Mouse (Mus musculus): ENCODE results near the gene Tmem132d. TPM values are rescaled to one million over a fixed set of nuclear protein-coding genes. Genes with fewer than 3 reads are reported as not detected.

Gene Tmem132d
- polyA plus RNA-seq (2014; fragmentation: Nextera tagmentation; extraction: Ambion mirVana), result 0.66 and 0.90 TPM in 2 replicates

DNA sequence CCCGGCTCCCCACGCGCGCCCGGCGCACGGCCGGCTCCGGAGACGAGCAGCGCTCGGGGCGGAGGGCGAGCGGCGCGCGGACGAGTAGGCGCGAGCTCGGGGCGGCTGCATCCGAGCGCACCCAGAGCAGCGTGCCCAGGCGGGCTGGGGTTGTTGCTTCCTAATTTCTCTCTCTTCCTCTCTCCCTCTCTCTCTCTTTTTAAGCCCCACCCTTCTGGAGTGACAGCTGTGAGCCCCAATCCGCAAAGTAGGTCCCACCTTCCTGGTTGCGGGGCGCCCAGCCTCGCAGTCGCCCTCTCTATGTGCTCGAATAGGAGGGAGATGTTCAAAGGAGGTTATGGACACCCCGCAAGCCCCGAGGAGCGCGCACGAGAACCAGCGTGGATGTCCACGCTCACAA, at the start of gene Tmem132d:
Gene Tmem132d (minus strand): TSS at position 162 of the 400 bp plus-strand sequence.
- Histone ChIP-seq H3K36me3 (ENCODE audit: control insufficient read depth, insufficient read depth, low read length) (no peaks in the 10 kb centered on the region), H3K9me3 (ENCODE audit: control insufficient read depth, low read length) (no peaks in the 10 kb centered on the region), H3K9ac (ENCODE audit: low read depth, low read length) (peak within 1 kb of the TSS; percentile 52), H3K4me1 (ENCODE audit: control insufficient read depth, insufficient read depth, low read length) (no peaks in the 10 kb centered on the region), H3K4me3 (ENCODE audit: low read depth, low read length) (peak within 1 kb of the TSS; percentile 49), H3K4me2 (ENCODE audit: low read depth, low read length) (peak within 1 kb of the TSS; percentile 85), H3K27me3 (replicated peaks; ENCODE audit: control insufficient read depth, insufficient read depth, low read length) (peaks cover 66% of the 10 kb centered on the region), H3K27ac (replicated peaks; ENCODE audit: low read depth, low read length) (no peak within 1 kb of the TSS)
- DNase-seq (ENCODE audit: low spot score) (peak; percentile 47), ATAC-seq (ENCODE audit: low read depth) (0 out of 2 replicates have a peak, but pooled peaks have one; percentile 60)
- 0% methylated on average over 16 of the region's 40 CpGs for WGBS

DNA sequence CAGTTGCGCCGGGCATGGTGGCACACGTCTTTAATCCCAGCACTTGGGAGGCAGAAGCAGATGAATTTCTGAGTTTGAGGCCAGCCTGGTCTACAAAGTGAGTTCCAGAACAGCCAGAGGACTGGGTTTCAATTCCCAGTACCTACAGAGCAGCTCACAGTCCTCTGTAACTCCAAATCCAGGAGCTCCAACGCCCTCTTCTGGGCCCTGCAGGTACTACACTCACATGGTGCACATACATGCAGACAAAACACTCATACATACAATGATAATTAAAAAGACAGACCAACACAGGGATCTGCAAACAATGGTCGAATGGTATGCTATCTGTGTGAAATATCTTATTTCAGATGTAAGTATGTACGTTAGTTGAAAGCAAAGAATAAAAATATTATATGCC, 47.9 kb upstream of the Tmem132d start:
- peaks cover 14% of the 10 kb centered on the region for H3K27me3 ChIP-seq (replicated peaks; ENCODE audit: control insufficient read depth, insufficient read depth, low read length)
- WGBS, result 76% methylated on average over 6 of the region's 6 CpGs
- ATAC-seq (ENCODE audit: low read depth), result no peak
- no peaks in the 10 kb centered on the region for H3K36me3 ChIP-seq (ENCODE audit: control insufficient read depth, insufficient read depth, low read length)
- no peak for DNase-seq (ENCODE audit: low spot score)
- H3K27ac ChIP-seq (replicated peaks; ENCODE audit: low read depth, low read length), result no peak overlapping the region
- H3K4me2 ChIP-seq (ENCODE audit: low read depth, low read length), result no peak overlapping the region
- H3K9me3 ChIP-seq (ENCODE audit: control insufficient read depth, low read length), result 0 out of 2 replicates have a peak, but pooled peaks cover 7% of the 10 kb centered on the region
- H3K9ac ChIP-seq (ENCODE audit: low read depth, low read length), result no peak overlapping the region
- peaks cover 4% of the 10 kb centered on the region; the same call in 1 of the 2 replicates for H3K4me1 ChIP-seq (ENCODE audit: control insufficient read depth, insufficient read depth, low read length)
- H3K4me3 ChIP-seq (ENCODE audit: low read depth, low read length), result no peak overlapping the region

DNA sequence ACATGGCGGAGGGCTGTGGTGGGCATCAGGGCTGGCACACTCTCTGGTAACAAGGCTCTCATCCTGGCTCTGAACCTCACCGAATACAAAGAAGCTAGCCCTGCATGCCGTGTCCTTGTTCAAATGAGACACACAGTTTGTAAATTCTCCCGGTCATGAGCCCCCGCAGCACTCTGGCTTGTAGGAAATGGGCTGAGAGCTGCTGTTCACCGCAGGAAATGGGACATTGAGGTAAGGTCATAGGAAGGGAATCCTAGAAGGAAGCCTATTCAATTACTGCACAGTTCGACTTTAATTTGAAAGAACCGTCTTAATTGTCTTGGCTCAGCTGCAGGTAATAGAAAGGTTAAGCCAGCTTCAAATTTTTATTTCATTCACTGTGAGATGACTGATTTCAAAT, 42.5 kb upstream of the Tmem132d start:
- no peak for DNase-seq (ENCODE audit: low spot score)
- 74% methylated on average over 8 of the region's 8 CpGs for WGBS
- 0 out of 2 replicates have a peak, but pooled peaks cover 3% of the 10 kb centered on the region for H3K9me3 ChIP-seq (ENCODE audit: control insufficient read depth, low read length)
- H3K4me1 ChIP-seq (ENCODE audit: control insufficient read depth, insufficient read depth, low read length), result no peaks in the 10 kb centered on the region
- H3K27ac ChIP-seq (replicated peaks; ENCODE audit: low read depth, low read length), result no peak overlapping the region
- no peak overlapping the region for H3K4me3 ChIP-seq (ENCODE audit: low read depth, low read length)
- no peak overlapping the region for H3K9ac ChIP-seq (ENCODE audit: low read depth, low read length)
- ATAC-seq (ENCODE audit: low read depth), result no peak
- no peaks in the 10 kb centered on the region for H3K27me3 ChIP-seq (replicated peaks; ENCODE audit: control insufficient read depth, insufficient read depth, low read length)
- no peaks in the 10 kb centered on the region for H3K36me3 ChIP-seq (ENCODE audit: control insufficient read depth, insufficient read depth, low read length)
- no peak overlapping the region for H3K4me2 ChIP-seq (ENCODE audit: low read depth, low read length)

DNA sequence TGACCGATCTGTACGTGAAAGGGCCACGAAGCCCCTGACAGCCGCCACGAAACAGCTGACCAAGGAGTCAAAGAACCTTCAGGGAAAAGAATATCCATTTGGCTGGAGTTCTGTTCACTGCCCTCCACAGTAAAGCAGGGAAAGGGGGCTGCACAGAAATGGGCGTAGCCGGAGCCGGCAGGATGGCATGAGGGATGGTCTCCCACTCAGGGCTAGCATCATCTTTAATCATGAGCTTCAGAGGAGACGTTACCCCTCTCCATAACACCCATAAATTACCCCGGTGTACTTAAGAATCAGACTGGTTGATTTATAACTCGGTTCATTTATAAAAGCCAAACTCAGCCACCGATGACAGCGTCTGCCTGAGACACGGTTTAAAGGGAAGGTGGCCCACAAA, 36.9 kb upstream of the Tmem132d start:
- Histone ChIP-seq H3K36me3 (ENCODE audit: control insufficient read depth, insufficient read depth, low read length) (no peaks in the 10 kb centered on the region), H3K4me3 (ENCODE audit: low read depth, low read length) (no peak overlapping the region), H3K27me3 (replicated peaks; ENCODE audit: control insufficient read depth, insufficient read depth, low read length) (no peaks in the 10 kb centered on the region), H3K4me2 (ENCODE audit: low read depth, low read length) (no peak overlapping the region), H3K27ac (replicated peaks; ENCODE audit: low read depth, low read length) (no peak overlapping the region), H3K4me1 (ENCODE audit: control insufficient read depth, insufficient read depth, low read length) (0 out of 2 replicates have a peak, but pooled peaks cover under 1% of the 10 kb centered on the region), H3K9ac (ENCODE audit: low read depth, low read length) (no peak overlapping the region), H3K9me3 (ENCODE audit: control insufficient read depth, low read length) (no peaks in the 10 kb centered on the region)
- DNase-seq (ENCODE audit: low spot score), result no peak
- 72% methylated on average over 14 of the region's 14 CpGs for WGBS
- no peak for ATAC-seq (ENCODE audit: low read depth)

DNA sequence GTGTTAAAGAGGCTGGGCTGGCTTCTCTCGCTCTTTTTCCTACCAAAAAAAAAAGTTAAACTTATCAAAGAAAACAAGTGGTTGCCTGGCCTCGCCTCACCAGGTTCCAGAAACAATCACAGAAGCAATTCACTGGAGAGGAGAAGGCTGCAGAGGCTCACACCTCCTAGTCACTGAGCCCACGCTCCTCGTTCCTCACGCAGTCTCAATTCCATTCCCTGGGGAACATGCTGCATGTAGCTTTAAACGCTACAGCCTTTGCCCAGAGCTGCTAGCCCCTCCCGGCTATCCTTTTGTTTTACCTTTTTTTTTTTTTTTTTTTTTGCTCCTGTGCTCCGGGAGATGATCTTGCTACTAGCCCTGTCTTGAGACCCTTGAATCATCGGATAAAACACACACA, 31.6 kb upstream of the Tmem132d start:
- H3K4me2 ChIP-seq (ENCODE audit: low read depth, low read length), result no peak overlapping the region
- DNase-seq (ENCODE audit: low spot score), result peak; percentile 45
- WGBS, result 4% methylated on average over 9 of the region's 9 CpGs

DNA sequence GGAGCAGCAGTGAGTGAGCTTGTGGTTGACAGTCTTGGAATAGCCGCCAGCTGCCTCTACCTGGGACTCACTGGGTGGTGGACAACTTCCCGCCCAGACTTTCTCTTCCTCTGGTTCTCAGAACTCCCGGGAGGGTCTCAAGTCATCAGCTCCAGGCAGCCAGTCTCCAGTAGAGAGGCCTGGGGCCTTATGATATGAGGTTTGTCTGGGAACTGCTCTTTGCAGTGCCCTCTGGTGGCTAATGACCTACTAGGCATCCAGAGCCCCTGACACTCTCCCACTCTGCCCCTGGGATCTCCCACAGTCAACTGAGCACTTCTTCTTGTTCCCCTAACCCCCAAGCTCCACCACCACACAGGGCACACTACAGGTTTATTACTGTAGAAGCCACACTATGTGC, 27.7 kb upstream of the Tmem132d start:
- Histone ChIP-seq H3K27ac (replicated peaks; ENCODE audit: low read depth, low read length) (no peak overlapping the region), H3K27me3 (replicated peaks; ENCODE audit: control insufficient read depth, insufficient read depth, low read length) (no peaks in the 10 kb centered on the region), H3K9ac (ENCODE audit: low read depth, low read length) (no peak overlapping the region), H3K9me3 (ENCODE audit: control insufficient read depth, low read length) (no peaks in the 10 kb centered on the region), H3K4me2 (ENCODE audit: low read depth, low read length) (no peak overlapping the region), H3K36me3 (ENCODE audit: control insufficient read depth, insufficient read depth, low read length) (no peaks in the 10 kb centered on the region), H3K4me1 (ENCODE audit: control insufficient read depth, insufficient read depth, low read length) (peaks cover 8% of the 10 kb centered on the region; the same call in 1 of the 2 replicates), H3K4me3 (ENCODE audit: low read depth, low read length) (no peak overlapping the region)
- ATAC-seq (ENCODE audit: low read depth), result no peak
- no peak for DNase-seq (ENCODE audit: low spot score)
- WGBS, result 34% methylated on average over 3 of the region's 3 CpGs

More for the DNA sequence above, 31.6 kb upstream of the Tmem132d start:
- no peak for ATAC-seq (ENCODE audit: low read depth)
- Histone ChIP-seq H3K4me1 (ENCODE audit: control insufficient read depth, insufficient read depth, low read length) (peaks cover 8% of the 10 kb centered on the region; the same call in 1 of the 2 replicates), H3K36me3 (ENCODE audit: control insufficient read depth, insufficient read depth, low read length) (no peaks in the 10 kb centered on the region), H3K4me3 (ENCODE audit: low read depth, low read length) (no peak overlapping the region), H3K27me3 (replicated peaks; ENCODE audit: control insufficient read depth, insufficient read depth, low read length) (no peaks in the 10 kb centered on the region), H3K9me3 (ENCODE audit: control insufficient read depth, low read length) (no peaks in the 10 kb centered on the region), H3K27ac (replicated peaks; ENCODE audit: low read depth, low read length) (no peak overlapping the region), H3K9ac (ENCODE audit: low read depth, low read length) (no peak overlapping the region)

DNA sequence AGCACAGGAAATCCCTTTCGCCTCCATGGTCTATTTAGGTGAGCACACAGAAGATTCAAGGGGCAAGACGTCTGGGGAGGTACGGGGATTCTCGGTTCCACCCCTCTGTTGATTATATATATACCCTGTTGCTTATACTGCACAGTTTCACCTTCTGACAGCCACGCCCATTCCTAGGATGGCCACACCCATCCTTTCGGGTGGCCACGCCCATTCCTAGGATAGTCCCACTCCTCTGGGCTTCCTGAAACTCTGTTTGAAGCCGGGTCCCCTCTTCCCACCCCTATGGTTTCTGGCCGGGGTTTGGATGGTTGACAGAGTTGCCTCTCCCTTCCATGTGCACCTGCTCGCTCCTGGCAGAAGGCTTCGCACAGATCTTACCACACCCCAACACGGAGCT, 22.9 kb upstream of the Tmem132d start:
- Histone ChIP-seq H3K4me2 (ENCODE audit: low read depth, low read length) (no peak overlapping the region), H3K27me3 (replicated peaks; ENCODE audit: control insufficient read depth, insufficient read depth, low read length) (peaks cover 3% of the 10 kb centered on the region; the same call in 1 of the 2 replicates), H3K27ac (replicated peaks; ENCODE audit: low read depth, low read length) (no peak overlapping the region), H3K9me3 (ENCODE audit: control insufficient read depth, low read length) (no peaks in the 10 kb centered on the region), H3K9ac (ENCODE audit: low read depth, low read length) (no peak overlapping the region), H3K4me3 (ENCODE audit: low read depth, low read length) (no peak overlapping the region), H3K36me3 (ENCODE audit: control insufficient read depth, insufficient read depth, low read length) (no peaks in the 10 kb centered on the region), H3K4me1 (ENCODE audit: control insufficient read depth, insufficient read depth, low read length) (no peaks in the 10 kb centered on the region)
- WGBS, result 81% methylated on average over 12 of the region's 12 CpGs
- DNase-seq (ENCODE audit: low spot score) (no peak), ATAC-seq (ENCODE audit: low read depth) (no peak)

DNA sequence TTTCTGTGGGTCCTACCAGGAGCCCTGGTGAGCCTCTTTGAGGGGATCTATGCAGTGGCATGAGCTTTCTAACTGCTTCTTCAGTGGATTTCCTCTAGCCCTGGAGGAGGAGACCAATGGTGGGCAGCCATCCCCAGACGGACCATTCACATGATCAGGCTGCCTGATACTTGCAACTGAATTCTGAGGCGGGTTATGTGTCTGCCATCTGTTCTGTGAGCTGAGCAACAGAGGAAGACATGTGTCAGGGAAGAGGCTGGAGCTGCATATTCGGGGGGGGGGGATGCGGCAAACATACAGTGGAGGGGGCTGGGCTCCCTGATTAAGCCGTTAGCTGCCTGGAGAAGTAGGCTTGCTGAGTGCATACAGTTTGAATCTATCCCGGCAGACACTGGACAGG, 19.3 kb upstream of the Tmem132d start:
- Histone ChIP-seq H3K36me3 (ENCODE audit: control insufficient read depth, insufficient read depth, low read length) (no peaks in the 10 kb centered on the region), H3K4me3 (ENCODE audit: low read depth, low read length) (no peak overlapping the region), H3K9me3 (ENCODE audit: control insufficient read depth, low read length) (no peaks in the 10 kb centered on the region), H3K27ac (replicated peaks; ENCODE audit: low read depth, low read length) (no peak overlapping the region), H3K9ac (ENCODE audit: low read depth, low read length) (no peak overlapping the region), H3K4me1 (ENCODE audit: control insufficient read depth, insufficient read depth, low read length) (no peaks in the 10 kb centered on the region), H3K27me3 (replicated peaks; ENCODE audit: control insufficient read depth, insufficient read depth, low read length) (peaks cover 3% of the 10 kb centered on the region; the same call in 1 of the 2 replicates), H3K4me2 (ENCODE audit: low read depth, low read length) (no peak overlapping the region)
- WGBS, result 27% methylated on average over 6 of the region's 6 CpGs
- ATAC-seq (ENCODE audit: low read depth), result no peak
- no peak for DNase-seq (ENCODE audit: low spot score)

DNA sequence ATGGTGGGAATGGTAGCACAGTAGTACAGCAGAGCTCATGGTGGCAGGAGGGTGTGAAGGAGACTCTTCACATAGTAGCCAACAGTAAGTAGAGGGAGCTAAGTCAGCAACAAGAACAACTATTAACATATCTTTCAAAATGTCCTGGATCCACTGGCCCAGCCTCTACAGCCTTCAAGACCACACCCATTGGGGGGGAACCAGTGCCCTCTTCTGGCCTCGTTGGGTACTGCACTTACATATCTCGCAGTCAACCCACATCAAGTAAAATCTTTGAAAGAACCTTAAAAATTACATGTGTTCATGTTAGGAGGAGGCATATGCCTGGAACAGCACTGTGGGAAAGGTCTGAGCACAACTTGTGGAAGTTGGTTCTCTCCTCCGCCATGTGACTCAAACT, 17.9 kb upstream of the Tmem132d start:
- Histone ChIP-seq H3K4me1 (ENCODE audit: control insufficient read depth, insufficient read depth, low read length) (no peaks in the 10 kb centered on the region), H3K9ac (ENCODE audit: low read depth, low read length) (no peak overlapping the region), H3K27me3 (replicated peaks; ENCODE audit: control insufficient read depth, insufficient read depth, low read length) (peaks cover 3% of the 10 kb centered on the region; the same call in 1 of the 2 replicates), H3K36me3 (ENCODE audit: control insufficient read depth, insufficient read depth, low read length) (no peaks in the 10 kb centered on the region), H3K9me3 (ENCODE audit: control insufficient read depth, low read length) (no peaks in the 10 kb centered on the region), H3K4me3 (ENCODE audit: low read depth, low read length) (no peak overlapping the region), H3K27ac (replicated peaks; ENCODE audit: low read depth, low read length) (no peak overlapping the region), H3K4me2 (ENCODE audit: low read depth, low read length) (no peak overlapping the region)
- WGBS, result 74% methylated on average over 3 of the region's 3 CpGs
- no peak for DNase-seq (ENCODE audit: low spot score)
- ATAC-seq (ENCODE audit: low read depth), result no peak
